Mouse (Mus musculus): ENCODE measurements around the gene Pde8b. TPM values are rescaled to one million over a fixed set of nuclear protein-coding genes. Genes with fewer than 3 reads are reported as not detected.

Pde8b gene
- polyA plus RNA-seq, 1 experiment from 2014 or later = 5.3 TPM

Other genes starting within 250 kb of the Pde8b start
- 53.3 and 59.3 TPM in 2 replicates for gene Zbed3, start 73.3 kb upstream of the Pde8b start, polyA plus RNA-seq (2016; fragmentation: Nextera tagmentation; extraction: Ambion mirVana)
- 50.5 and 54.0 TPM in 2 replicates for gene Aggf1, start 125.0 kb upstream of the Pde8b start, polyA plus RNA-seq (2016; fragmentation: Nextera tagmentation; extraction: Ambion mirVana)
- 2.9 and 4.4 TPM in 2 replicates for gene Crhbp, start 194.6 kb upstream of the Pde8b start, polyA plus RNA-seq (2016; fragmentation: Nextera tagmentation; extraction: Ambion mirVana)
- gene S100z, start 228.4 kb upstream of the Pde8b start, polyA plus RNA-seq (2016; fragmentation: Nextera tagmentation; extraction: Ambion mirVana) = not detected in 2 replicates